Mouse (Mus musculus): ENCODE results near the gene Usp40. TPM values are rescaled to one million over a fixed set of nuclear protein-coding genes. Genes with fewer than 3 reads are reported as not detected.
A peak's percentile ranks its signal among the peaks of the same experiment; 100 is the strongest.
"Not testable (repeated sequence)": the region's sequence is repeated elsewhere in the genome, so short reads cannot be mapped to it uniquely, and the experiment has no call there.

Usp40 gene
- total RNA-seq (2021) = 10 to 100 TPM; 23.0 to 24.6 TPM
- long read RNA-seq, partial matches to known transcripts = 1 of 2 reads
- long read RNA-seq, other reads (novel, unspliced or antisense) = 0 of 2 reads

DNA sequence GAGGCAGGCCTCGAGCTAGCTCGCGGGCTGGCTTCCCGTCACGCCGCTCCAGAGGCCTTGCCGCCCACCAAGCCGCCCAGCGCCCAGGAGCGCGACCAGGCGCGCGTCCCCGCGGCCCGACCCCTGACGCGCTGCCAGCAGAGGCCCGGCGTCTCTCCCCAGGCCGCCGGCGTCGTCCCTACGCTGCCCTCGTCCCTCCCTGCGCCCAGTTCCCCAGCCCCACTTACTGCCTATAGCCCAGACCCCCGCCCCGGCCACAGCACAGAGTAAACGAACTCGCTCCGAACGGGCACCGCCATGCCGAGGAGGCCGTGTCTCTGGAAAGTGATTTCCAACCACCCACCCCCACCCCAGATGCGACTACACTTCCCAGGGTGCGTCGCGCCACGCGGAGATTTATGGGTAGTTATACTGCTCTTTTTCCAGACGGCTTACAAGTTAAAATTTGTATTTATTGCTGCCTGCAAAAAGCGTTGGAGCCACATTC is at the start of gene Usp40:
Gene Usp40, minus strand, starts transcription at position 341 of the 487 bp plus-strand sequence.
- DNase-seq (ENCODE audit: low spot score in 2 of 2) = peak; percentile 76 to 86

DNA sequence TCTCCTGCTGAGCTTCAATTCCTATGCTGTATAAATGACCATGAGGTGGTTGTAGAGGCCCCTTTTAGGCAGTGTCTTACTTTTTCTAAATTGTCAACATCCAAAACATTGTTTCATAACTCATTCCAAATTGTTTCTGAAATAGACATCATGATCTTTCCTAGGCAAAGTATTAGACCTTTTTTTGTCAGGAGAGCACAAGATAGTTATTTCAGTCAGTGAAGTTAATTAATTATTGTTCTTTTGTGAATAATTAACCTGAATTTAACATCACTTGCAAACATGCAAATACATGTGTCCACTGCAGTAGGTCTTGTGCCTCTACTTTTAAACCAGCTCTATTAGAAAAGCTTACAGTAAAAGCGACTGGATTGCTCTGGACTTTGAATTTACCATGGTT is 46.7 kb upstream of the Usp40 start, which contains the start of gene Ugt1a10:
Gene Ugt1a10, plus strand, starts transcription at position 301 of the 400 bp plus-strand sequence.
- DNase-seq (ENCODE audit: low spot score in 2 of 2) = no peak

DNA sequence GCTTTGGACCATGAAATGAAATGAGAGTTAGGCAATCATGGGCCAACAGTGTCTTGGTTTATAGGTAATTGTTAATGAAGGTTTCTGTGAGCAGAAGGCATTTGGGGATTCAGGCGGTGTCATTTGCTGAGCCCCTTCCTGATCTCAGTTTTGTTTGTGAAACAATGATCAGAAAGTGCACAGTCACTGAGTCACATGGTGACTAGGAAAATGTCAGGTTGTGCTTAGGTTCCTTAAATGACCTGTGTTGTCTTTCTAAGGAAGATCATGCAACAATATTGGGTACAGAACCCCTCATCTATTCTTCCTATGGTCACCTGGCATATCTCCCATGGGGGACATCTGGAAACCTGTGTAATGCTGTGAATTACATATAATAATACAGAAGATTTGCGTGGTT is 39.1 kb upstream of the Usp40 start:
- not testable (repeated sequence) for DNase-seq (ENCODE audit: low spot score in 2 of 2)

DNA sequence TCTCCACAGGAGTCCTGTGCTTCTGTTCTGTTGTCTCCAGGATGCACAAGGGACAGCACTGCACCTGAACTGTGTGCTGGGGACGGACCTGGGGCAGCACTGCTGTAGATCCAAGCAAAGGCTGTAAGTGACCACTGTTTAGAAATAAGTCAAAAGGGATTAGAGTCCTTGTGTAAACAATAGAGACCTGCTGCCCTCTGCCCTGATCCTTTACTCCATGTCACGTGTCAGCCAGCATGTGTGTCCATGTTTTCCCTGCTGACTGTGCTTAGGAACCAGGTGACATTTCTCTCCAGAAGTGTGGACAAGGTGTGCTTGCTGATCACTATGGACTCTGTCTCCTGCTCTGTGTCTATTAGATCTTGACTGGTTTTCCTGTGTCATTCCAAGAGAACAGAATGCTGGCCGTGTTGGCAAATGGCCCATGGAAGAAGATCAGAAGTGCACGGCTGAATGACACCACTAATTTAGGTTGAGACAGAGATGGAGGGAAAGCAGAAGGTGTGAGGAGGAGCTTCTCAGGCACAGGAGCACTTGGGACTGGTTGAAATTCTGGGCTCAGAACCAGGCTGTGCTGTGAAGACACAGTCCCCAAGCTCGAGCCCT is 36.6 kb upstream of the Usp40 start:
- DNase-seq (ENCODE audit: low spot score in 2 of 2) = not testable (repeated sequence)

DNA sequence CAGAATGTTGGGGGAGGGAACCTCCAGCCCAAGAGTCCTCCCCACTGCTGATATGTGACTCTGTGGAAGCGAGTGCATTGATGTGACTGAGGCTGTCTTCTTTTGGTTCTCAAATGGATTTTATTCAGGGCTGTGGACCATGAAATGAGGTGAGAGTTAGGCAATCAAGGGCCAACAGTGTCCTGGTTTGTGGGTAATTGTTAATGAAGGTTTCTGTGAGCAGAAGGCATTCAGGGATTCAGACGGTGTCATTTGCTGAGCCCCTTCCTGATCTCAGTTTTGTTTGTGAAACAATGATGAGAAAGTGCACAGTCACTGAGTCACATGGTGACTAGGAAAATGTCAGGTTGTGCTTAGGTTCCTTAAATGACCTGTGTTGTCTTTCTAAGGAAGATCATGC is 34.7 kb upstream of the Usp40 start:
- not testable (repeated sequence) for DNase-seq (ENCODE audit: low spot score in 2 of 2)

DNA sequence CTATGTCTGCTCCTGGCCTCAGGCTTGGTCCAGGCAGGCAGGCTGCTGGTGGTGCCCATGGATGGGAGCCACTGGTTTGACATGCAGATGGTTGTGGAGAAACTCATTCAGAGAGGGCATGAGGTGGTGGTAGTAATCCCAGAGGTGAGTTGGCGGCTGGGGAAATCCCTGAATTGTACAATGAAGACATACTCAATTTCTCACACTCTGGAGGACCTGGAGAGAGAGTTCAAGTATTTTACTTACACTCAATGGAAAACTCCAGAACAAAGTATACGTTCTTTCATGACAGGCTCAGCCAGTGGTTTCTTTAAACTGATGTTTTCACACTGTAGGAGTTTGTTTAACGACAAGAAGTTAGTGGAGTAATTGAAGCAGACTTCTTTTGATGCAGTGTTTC is 16.9 kb upstream of the Usp40 start:
- DNase-seq (ENCODE audit: low spot score in 2 of 2) = not testable (repeated sequence)

DNA sequence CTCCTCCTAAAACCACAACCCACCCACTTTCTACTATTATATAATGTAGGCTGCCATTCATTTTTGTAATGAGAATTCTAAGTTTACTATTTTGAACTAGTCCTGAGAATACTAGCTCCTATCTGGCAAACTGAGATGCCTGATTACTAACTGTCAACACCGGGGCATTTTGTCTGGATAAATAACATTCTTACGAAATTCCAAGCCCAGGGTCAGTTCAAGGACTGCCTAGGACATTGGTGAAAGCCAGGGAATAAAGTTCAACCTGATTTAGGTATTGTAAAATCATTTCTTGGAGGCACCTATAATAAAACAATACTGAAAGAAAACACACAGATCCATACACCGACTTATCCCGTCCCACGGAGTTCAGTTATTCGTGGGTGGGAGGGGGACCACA is 7.0 kb upstream of the Usp40 start:
- DNase-seq (ENCODE audit: low spot score in 2 of 2) = no peak

- DNase-seq (ENCODE audit: low spot score in 2 of 2) = no peak
Observed at GRCm38 (mm10) chr1:88014671-88015070, 6.3 kb upstream of the Usp40 start.

- DNase-seq (ENCODE audit: low spot score in 2 of 2) = no peak
Observed at GRCm38 (mm10) chr1:88014194-88014593, 5.8 kb upstream of the Usp40 start.

- no peak for DNase-seq (ENCODE audit: low spot score in 2 of 2)
Observed at GRCm38 (mm10) chr1:88013726-88014125, 5.4 kb upstream of the Usp40 start.

DNA sequence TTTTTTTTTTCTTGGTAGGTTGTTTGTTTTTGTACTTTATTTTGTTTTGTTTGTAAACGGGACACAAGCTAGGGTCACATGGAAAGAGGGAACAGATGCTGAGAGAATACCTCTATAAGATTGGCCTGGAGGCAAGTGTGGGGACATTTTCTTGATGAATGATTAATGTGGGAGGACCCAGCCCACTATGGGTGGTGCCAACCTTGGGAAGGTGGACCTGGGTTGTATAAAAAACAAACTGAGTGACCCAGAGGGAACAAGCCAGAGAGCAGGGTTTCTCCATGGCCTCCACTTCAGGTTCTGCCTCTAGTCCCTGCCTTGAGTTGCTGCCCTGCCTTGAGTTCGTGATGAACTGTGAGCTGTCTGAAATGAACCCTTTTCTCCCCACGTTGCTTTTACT is 1.2 kb upstream of the Usp40 start:
- no peak for DNase-seq (ENCODE audit: low spot score in 2 of 2)

GRCm38 (mm10) chr1:88008735-88009134 is 384 bp upstream of the Usp40 start:
- DNase-seq (ENCODE audit: low spot score in 2 of 2) = no peak

- DNase-seq (ENCODE audit: low spot score in 2 of 2) = no peak
Observed at GRCm38 (mm10) chr1:88007692-88008210, 600 bp downstream of the Usp40 start.

DNA sequence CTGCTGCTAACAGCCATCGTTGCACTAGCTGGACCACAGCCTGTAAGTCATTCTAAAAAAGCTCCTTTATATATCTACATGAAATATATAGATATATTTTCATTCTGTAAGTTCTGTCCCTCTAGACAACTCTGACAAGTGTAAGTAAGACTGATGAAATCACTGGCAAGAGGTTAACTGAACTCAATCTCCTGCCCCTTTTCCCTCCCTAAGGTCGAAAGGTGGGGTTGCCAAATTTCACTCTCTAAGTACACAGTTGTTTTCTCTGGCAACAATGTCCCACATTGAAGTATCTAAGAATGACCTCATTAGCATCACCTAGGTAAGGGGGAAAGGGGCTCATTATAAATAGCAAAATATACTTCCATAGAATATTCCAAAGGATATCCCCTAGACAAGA is 15.6 kb downstream of the Usp40 start:
- DNase-seq (ENCODE audit: low spot score in 2 of 2) = no peak

GRCm38 (mm10) chr1:87982291-87982690 is 26.1 kb downstream of the Usp40 start:
- DNase-seq (ENCODE audit: low spot score in 2 of 2) = no peak

GRCm38 (mm10) chr1:87970381-87970780 is 38.0 kb downstream of the Usp40 start:
- no peak for DNase-seq (ENCODE audit: low spot score in 2 of 2)

DNA sequence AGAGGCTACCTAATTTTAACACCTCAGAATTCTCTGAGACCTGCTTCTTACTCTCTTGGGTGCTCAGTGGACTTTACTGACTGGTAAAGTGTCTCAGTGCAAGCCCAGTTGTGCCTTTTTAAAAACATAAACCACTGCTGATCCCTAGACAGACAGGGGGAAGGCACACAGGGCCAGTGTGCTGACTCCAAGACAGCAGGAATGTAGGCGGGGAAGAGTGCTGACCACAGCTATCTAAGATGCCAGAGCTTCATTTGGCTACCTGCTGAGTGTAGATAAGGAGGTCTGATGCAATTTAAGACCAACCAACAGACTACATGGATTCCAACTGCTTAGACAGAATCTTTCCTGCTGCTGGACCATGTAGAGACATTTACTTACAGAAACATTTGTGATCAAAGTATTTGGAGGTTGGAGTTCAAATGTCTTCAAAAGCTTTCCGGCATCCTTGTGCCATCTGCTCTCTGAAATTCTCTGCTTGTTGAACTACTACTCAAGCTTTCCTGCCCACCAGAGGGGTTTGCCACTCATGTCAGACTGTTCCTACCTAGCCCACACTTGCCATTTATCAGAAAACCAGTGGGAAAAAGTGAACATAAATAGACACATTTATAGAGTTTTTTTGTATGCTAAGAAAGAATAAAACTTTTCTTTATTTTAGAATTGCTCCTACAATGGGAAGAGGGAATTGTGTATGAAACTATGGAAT is 46.7 kb downstream of the Usp40 start:
- DNase-seq (ENCODE audit: low spot score in 2 of 2) = no peak

GRCm38 (mm10) chr1:87960752-87961151 is 47.6 kb downstream of the Usp40 start:
- DNase-seq (ENCODE audit: low spot score in 2 of 2) = no peak

DNA sequence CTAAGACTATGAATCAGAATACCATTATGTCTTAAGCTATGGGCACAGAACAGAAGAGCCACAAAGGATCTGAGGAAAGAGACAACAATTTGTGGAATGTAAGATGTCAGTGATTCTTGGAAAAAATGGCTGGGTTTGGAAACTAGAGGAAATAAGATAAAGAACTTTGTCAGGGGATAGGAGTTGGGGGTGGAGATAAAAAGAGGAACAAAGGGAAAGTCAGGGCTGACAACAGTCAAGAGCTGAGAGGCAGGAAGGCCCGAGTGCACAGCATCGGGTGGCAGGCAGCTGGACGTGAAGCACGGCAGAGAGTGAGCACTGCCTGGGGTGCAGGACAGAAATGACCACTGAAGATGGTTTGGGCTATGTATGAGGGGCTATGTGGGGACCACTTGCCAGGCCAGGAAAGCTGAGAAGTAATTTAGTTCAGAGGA is 48.3 kb downstream of the Usp40 start:
- DNase-seq (ENCODE audit: low spot score in 2 of 2) = no peak

DNA sequence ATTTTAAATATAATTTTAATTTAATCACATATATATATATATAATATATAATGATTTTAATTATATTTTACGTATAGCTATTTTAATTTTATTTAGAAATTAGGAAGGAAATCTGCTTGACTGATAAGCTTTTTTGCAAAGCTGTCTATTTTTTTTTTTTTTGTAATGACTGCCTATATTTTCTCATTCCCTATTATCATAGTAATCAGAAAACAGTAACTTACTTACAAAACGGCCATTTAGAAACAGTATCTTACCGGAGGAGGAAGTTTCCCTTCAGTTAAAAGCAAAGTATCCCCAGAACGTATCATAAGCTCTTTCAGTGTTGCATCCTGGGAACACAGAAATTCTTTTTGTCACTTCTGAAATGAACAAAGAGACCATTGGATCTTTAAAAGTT is 48.8 kb downstream of the Usp40 start:
- DNase-seq (ENCODE audit: low spot score in 2 of 2) = no peak

DNA sequence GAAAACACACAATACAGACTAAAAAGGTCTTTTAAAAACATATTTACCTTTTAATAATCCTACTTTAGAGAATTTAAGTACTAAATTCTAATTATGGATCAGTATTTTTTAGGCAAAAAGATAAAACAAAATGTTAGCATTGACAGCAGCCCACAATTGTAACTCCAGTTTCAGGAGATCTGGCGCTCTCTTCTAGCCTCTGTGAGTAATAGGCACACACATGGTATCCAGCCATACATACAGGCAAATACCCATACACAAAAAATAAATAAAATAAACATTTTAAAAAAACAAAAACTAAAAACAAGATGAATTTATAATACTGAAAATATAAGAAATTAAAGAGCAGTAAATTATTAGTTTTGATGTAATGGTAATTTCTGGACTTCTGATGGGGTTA is 49.4 kb downstream of the Usp40 start:
- DNase-seq (ENCODE audit: low spot score in 2 of 2) = no peak

- no peak for DNase-seq (ENCODE audit: low spot score in 2 of 2)
Observed at GRCm38 (mm10) chr1:87953073-87953472, 55.3 kb downstream of the Usp40 start.

Measured in layer of hippocampus, postnatal 10 days (tissue).